Mouse (Mus musculus): ENCODE measurements around the gene Sec61a1.

GRCm38 (mm10) chr6:88490629-88491354 is 27.9 kb downstream of the Sec61a1 start:
- TF ChIP-seq POLR2A (IDR thresholded peaks at IDR 0.05; ENCODE audit: control insufficient read depth in 1 of 2, insufficient read depth in 1 of 2, low read depth in 1 of 2, low read length in 2 of 2, poor library complexity in 1 of 2), result no peak
- TF ChIP-seq MAFK (IDR thresholded peaks at IDR 0.05; ENCODE audit: borderline replicate concordance, low read depth, low read length), result no peak
- no peak for TF ChIP-seq USF1 (IDR thresholded peaks at IDR 0.05; ENCODE audit: low read depth, low read length)
- no peak for TF ChIP-seq TAL1 (IDR thresholded peaks at IDR 0.05; ENCODE audit: low read length)
